Mouse (Mus musculus) heart, adult 2 months (tissue): Measurements from ENCODE around the gene Prox1. TPM values are rescaled to one million over a fixed set of nuclear protein-coding genes. Genes with fewer than 3 reads are reported as not detected.

ENCODE experiments used
- DNase-seq, 2 experiments: peaks; one replicate each; pipeline ENCODE4 v3.0.0; 2021
- H3K27ac ChIP-seq: fragments of 200-600 bp; 2 replicates; pipeline ENCODE4 v1.8.1; 2022
- H3K27me3 ChIP-seq: fragments of 200-500 bp; 2 replicates; pipeline ENCODE4 v1.6.1; 2012; ENCODE audit warnings: mild to moderate bottlenecking, low read length, inconsistent platforms, mixed read lengths; ENCODE audit not compliant: control insufficient read depth, insufficient read depth
- H3K36me3 ChIP-seq: fragments of 200-500 bp; 2 replicates; pipeline ENCODE4 v1.6.1; 2012; ENCODE audit warnings: low read length, inconsistent platforms; ENCODE audit not compliant: control insufficient read depth, insufficient read depth
- H3K4me1 ChIP-seq: fragments of 200-500 bp; 2 replicates; pipeline ENCODE4 v1.6.1; 2011; ENCODE audit warnings: low read length; ENCODE audit not compliant: control insufficient read depth, insufficient read depth
- H3K4me3 ChIP-seq: fragments of 200-600 bp; 2 replicates; pipeline ENCODE4 v1.8.1; 2022
- H3K79me2 ChIP-seq: fragments of 200-500 bp; replicated peaks from 2 replicates; pipeline ENCODE4 v1.6.1; 2012; ENCODE audit warnings: mild to moderate bottlenecking, inconsistent platforms, low read length, moderate library complexity, mixed read lengths; ENCODE audit not compliant: control insufficient read depth, insufficient read depth
- H3K9ac ChIP-seq: fragments of 200-500 bp; 2 replicates; pipeline ENCODE4 v1.6.1; 2012; ENCODE audit warnings: low read depth, mild to moderate bottlenecking, control low read depth, inconsistent platforms, low read length, mixed read lengths
- CTCF ChIP-seq: fragments of 200-600 bp; IDR thresholded peaks from 2 replicates; pipeline ENCODE4 v1.8.1; 2022; ENCODE audit warnings: antibody characterized with exemption, mild to moderate bottlenecking, moderate library complexity
- EP300 ChIP-seq: fragments of 200-500 bp; IDR thresholded peaks from 2 replicates; pipeline ENCODE4 v1.6.1; 2011; ENCODE audit warnings: low read depth, low read length, control low read depth; ENCODE audit not compliant: insufficient read depth
- POLR2A ChIP-seq: fragments of 200-500 bp; IDR thresholded peaks from 2 replicates; pipeline ENCODE4 v1.6.1; 2011; ENCODE audit warnings: mild to moderate bottlenecking, low read depth, low read length, control low read depth; ENCODE audit not compliant: insufficient read depth
- WGBS: fragments of 180-500 bp; shearing (Covaris S2); methylation state at CpG from one replicate; pipeline ENCODE4 v1.1.7; 2018; 5-methylcytosine and 5-hydroxymethylcytosine counted together
- intact Hi-C: fragments of 180-260 bp; cut with DNase I; formaldehyde crosslinking; loops from one replicate; pipeline ENCODE4 v1.15.1; 2025
- polyA plus RNA-seq: library from polyadenylated mRNA; depleted of rRNA; stranded (reverse); fragments of >200 nt; gene quantifications from 2 replicates; pipeline ENCODE4 v1.2.3, GENCODE M21; 2012
- total RNA-seq, 2 experiments: library from RNA; stranded (reverse); gene quantifications; 2 replicates each; pipeline ENCODE4 v1.2.3; 2021

Prox1 gene
- total and polyA plus RNA-seq, 3 experiments: 12.1 to 57.3 (median 46.2) TPM

GRCm38 (mm10) chr1:190168115-190168514 lies 2.4 kb downstream of the Prox1 start:
- H3K79me2 ChIP-seq: no peaks in the 10 kb centered on the region
- 10% methylated on average over 4 of the region's 4 CpGs for WGBS
- H3K4me1 ChIP-seq: no peaks in the 10 kb centered on the region
- intact Hi-C loops: loop anchor here (5.0 kb wide), 1 partner anchor 41 kb away; no protein-coding TSS in a partner anchor
- peak overlapping the region; percentile 78 for H3K9ac ChIP-seq
- no peaks in the 10 kb centered on the region for H3K36me3 ChIP-seq
- H3K27me3 ChIP-seq: peaks cover 4% of the 10 kb centered on the region; the same call in 1 of the 2 replicates
- H3K27ac ChIP-seq: peak overlapping the region; percentile 88
- TF ChIP-seq CTCF (no peak), POLR2A (no peak), EP300 (no peak)
- peak; percentile 24 to 25 for DNase-seq
- H3K4me3 ChIP-seq: peak overlapping the region; percentile 76

- H3K36me3 ChIP-seq: no peaks in the 10 kb centered on the region; the same call in 1 of the 2 replicates
- TF ChIP-seq CTCF (no peak), EP300 (no peak), POLR2A (no peak)
- H3K4me1 ChIP-seq: no peaks in the 10 kb centered on the region
- peak in 1 of 2 experiments; percentile 6 for DNase-seq
- WGBS: 40% methylated on average over 1 of the region's 1 CpGs
- H3K27me3 ChIP-seq: peaks cover 4% of the 10 kb centered on the region; the same call in 1 of the 2 replicates
- H3K4me3 ChIP-seq: no peak overlapping the region
- intact Hi-C loops: loop anchor here (5.0 kb wide), 1 partner anchor 40 kb away; no protein-coding TSS in a partner anchor
- H3K27ac ChIP-seq: no peak overlapping the region
- H3K9ac ChIP-seq: no peak overlapping the region
- no peaks in the 10 kb centered on the region for H3K79me2 ChIP-seq
Measured at GRCm38 (mm10) chr1:190167609-190168008, 2.9 kb downstream of the Prox1 start.

GRCm38 (mm10) chr1:190165511-190165910 lies 5.0 kb downstream of the Prox1 start:
- H3K9ac ChIP-seq: no peak overlapping the region
- no peak for TF ChIP-seq CTCF
- no peak for TF ChIP-seq POLR2A
- TF ChIP-seq EP300: no peak
- intact Hi-C loops: loop anchor here (5.0 kb wide), 1 partner anchor 38 kb away; no protein-coding TSS in a partner anchor

GRCm38 (mm10) chr1:190163471-190163870 lies 7.0 kb downstream of the Prox1 start:
- H3K4me1 ChIP-seq: peaks cover 2% of the 10 kb centered on the region; the same call in 1 of the 2 replicates
- TF ChIP-seq EP300 (no peak), CTCF (no peak), POLR2A (no peak)
- H3K36me3 ChIP-seq: no peaks in the 10 kb centered on the region; the same call in none of the 2 replicates
- WGBS: 64% methylated on average over 6 of the region's 6 CpGs
- no peak overlapping the region for H3K9ac ChIP-seq
- H3K4me3 ChIP-seq: no peak overlapping the region
- no peaks in the 10 kb centered on the region for H3K27me3 ChIP-seq
- peak in 1 of 2 experiments; percentile 9 for DNase-seq
- intact Hi-C loops: no loop called here
- H3K27ac ChIP-seq: no peak overlapping the region
- no peaks in the 10 kb centered on the region for H3K79me2 ChIP-seq

More at GRCm38 (mm10) chr1:190165511-190165910, 5.0 kb downstream of the Prox1 start:
- DNase-seq: peak in 1 of 2 experiments; percentile 2
- Histone ChIP-seq H3K4me3 (no peak overlapping the region), H3K79me2 (no peaks in the 10 kb centered on the region), H3K4me1 (peaks cover 2% of the 10 kb centered on the region; the same call in 1 of the 2 replicates), H3K27ac (no peak overlapping the region), H3K36me3 (no peaks in the 10 kb centered on the region; the same call in none of the 2 replicates), H3K27me3 (no peaks in the 10 kb centered on the region; the same call in 1 of the 2 replicates)
- 73% methylated on average over 4 of the region's 4 CpGs for WGBS

- peaks cover 2% of the 10 kb centered on the region; the same call in 1 of the 2 replicates for H3K4me1 ChIP-seq
- TF ChIP-seq POLR2A (no peak), CTCF (no peak), EP300 (no peak)
- no peak overlapping the region for H3K9ac ChIP-seq
- H3K27me3 ChIP-seq: no peaks in the 10 kb centered on the region
- no peak overlapping the region for H3K4me3 ChIP-seq
- no peaks in the 10 kb centered on the region; the same call in none of the 2 replicates for H3K36me3 ChIP-seq
- 59% methylated on average over 19 of the region's 19 CpGs for WGBS
- peak in 1 of 2 experiments; percentile 26 for DNase-seq
- no peak overlapping the region for H3K27ac ChIP-seq
- H3K79me2 ChIP-seq: no peaks in the 10 kb centered on the region
- intact Hi-C loops: no loop called here
Measured at GRCm38 (mm10) chr1:190161708-190162465, 8.6 kb downstream of the Prox1 start.

- no peaks in the 10 kb centered on the region for H3K27me3 ChIP-seq
- 80% methylated on average over 18 of the region's 18 CpGs for WGBS
- intact Hi-C loops: no loop called here
- no peak overlapping the region for H3K27ac ChIP-seq
- H3K4me1 ChIP-seq: peaks cover 2% of the 10 kb centered on the region; the same call in 1 of the 2 replicates
- no peak overlapping the region for H3K9ac ChIP-seq
- DNase-seq: peak in 1 of 2 experiments; percentile 22
- H3K36me3 ChIP-seq: no peaks in the 10 kb centered on the region; the same call in none of the 2 replicates
- no peak overlapping the region for H3K4me3 ChIP-seq
- no peaks in the 10 kb centered on the region for H3K79me2 ChIP-seq
- TF ChIP-seq EP300 (no peak), POLR2A (no peak), CTCF (no peak)
Measured at GRCm38 (mm10) chr1:190161288-190161687, 9.2 kb downstream of the Prox1 start.
